Comparison of ENCODE assay signal across 19 mouse cellular contexts in genomic region chr15:72323158-72323557, GRCm38 (mm10).
"Had no signal": no experiment of that assay in that cellular context is flagged by ENCODE, and none has a peak within 500 bp of the region (broad histone marks: within the 10 kb centered on the region; RNA-seq: fewer than 3 reads in every experiment).

No protein-coding gene starts in this region.

- H3K27me3 ChIP-seq: limb, embryonic 12.5 days; limb, embryonic 15.5 days had no signal

- ATAC-seq: liver, postnatal 0 days; lung, postnatal 0 days had no signal

- DNase-seq: kidney, adult 18-20 months; kidney, adult 9 months; kidney, postnatal 25 days; left cerebral cortex, postnatal 4 days; liver, postnatal 0 days; lung, embryonic 14.5 days; lung, postnatal 36 days; midbrain, embryonic 14.5 days; right cerebral cortex, postnatal 14 days; right cerebral cortex, postnatal 4 days; thymus, postnatal 36 days had no signal

- H3K4me3 ChIP-seq: limb, embryonic 12.5 days; limb, embryonic 15.5 days had no signal

- H3K27ac ChIP-seq: kidney, postnatal 0 days; limb, embryonic 12.5 days; limb, embryonic 15.5 days; liver, embryonic 14.5 days; stomach, postnatal 0 days had no signal

- H3K4me2 ChIP-seq: limb, embryonic 12.5 days; limb, embryonic 15.5 days; liver, embryonic 11.5 days; lung, embryonic 14.5 days; midbrain, embryonic 11.5 days had no signal

- H3K4me1 ChIP-seq: limb, embryonic 12.5 days; limb, embryonic 15.5 days had no signal

- H3K36me3 ChIP-seq: limb, embryonic 12.5 days; limb, embryonic 15.5 days had no signal

- H3K9me3 ChIP-seq: limb, embryonic 12.5 days; limb, embryonic 15.5 days had no signal

- H3K9ac ChIP-seq: limb, embryonic 12.5 days; limb, embryonic 15.5 days; liver, embryonic 14.5 days; liver, postnatal 0 days; lung, embryonic 14.5 days had no signal
